Mouse (Mus musculus): ENCODE data around the gene Oas1f.
"Not testable (repeated sequence)": the region's sequence is repeated elsewhere in the genome, so short reads cannot be mapped to it uniquely, and the experiment has no call there.

GRCm38 (mm10) chr5:120881681-120882080 lies 34.5 kb downstream of the Oas1f start:
- TF ChIP-seq CTCF (IDR thresholded peaks at IDR 0.05; ENCODE audit: borderline replicate concordance, control insufficient read depth, extremely low read depth, insufficient read depth, low read length, poor library complexity); POLR2A (IDR thresholded peaks at IDR 0.05; ENCODE audit: control insufficient read depth, extremely low read depth, insufficient read depth, low read length, poor library complexity): not testable (repeated sequence)
